Mouse (Mus musculus) embryonic fibroblast, embryonic 13.5 days (primary cell): ENCODE measurements around the gene Dido1. TPM values are rescaled to one million over a fixed set of nuclear protein-coding genes. Genes with fewer than 3 reads are reported as not detected.

Experiments used
- H3K27ac ChIP-seq: 2 replicates; pipeline ENCODE4 v1.5.1; 2012; ENCODE audit warnings: low read length, control low read depth, inconsistent platforms; ENCODE audit not compliant: insufficient read depth
- H3K4me1 ChIP-seq: 2 replicates; pipeline ENCODE4 v1.6.1; 2011; ENCODE audit warnings: low read length; ENCODE audit not compliant: control insufficient read depth, insufficient read depth
- H3K4me3 ChIP-seq: 2 replicates; pipeline ENCODE4 v1.5.1; 2011; ENCODE audit warnings: mild to moderate bottlenecking, control low read depth, low read length; ENCODE audit not compliant: insufficient read depth
- CTCF ChIP-seq: IDR thresholded peaks from 2 replicates; pipeline ENCODE4 v1.5.1; 2011; ENCODE audit warnings: mild to moderate bottlenecking, control low read depth, low read length, moderate library complexity, borderline replicate concordance; ENCODE audit not compliant: insufficient read depth
- POLR2A ChIP-seq: IDR thresholded peaks from 2 replicates; pipeline ENCODE4 v1.6.1; 2011; ENCODE audit warnings: low read depth, mild to moderate bottlenecking, control low read depth, low read length, moderate library complexity
- polyA plus RNA-seq: library from polyadenylated mRNA; stranded (reverse); fragments of >200 nt; gene quantifications from 2 replicates; pipeline ENCODE4 v1.2.4, GENCODE M21; 2011; ENCODE audit warnings: low read depth; ENCODE audit not compliant: missing spikeins, insufficient read length

The Dido1 gene
- polyA plus RNA-seq, 1 experiment = 31.3 TPM

- H3K4me3 ChIP-seq = no peak overlapping the region
- no peak for TF ChIP-seq POLR2A
- TF ChIP-seq CTCF = no peak
- H3K27ac ChIP-seq = no peak overlapping the region
- peaks cover 4% of the 10 kb centered on the region; the same call in 1 of the 2 replicates for H3K4me1 ChIP-seq
Observed at GRCm38 (mm10) chr2:180705066-180705465, 4.7 kb downstream of the Dido1 start.

DNA sequence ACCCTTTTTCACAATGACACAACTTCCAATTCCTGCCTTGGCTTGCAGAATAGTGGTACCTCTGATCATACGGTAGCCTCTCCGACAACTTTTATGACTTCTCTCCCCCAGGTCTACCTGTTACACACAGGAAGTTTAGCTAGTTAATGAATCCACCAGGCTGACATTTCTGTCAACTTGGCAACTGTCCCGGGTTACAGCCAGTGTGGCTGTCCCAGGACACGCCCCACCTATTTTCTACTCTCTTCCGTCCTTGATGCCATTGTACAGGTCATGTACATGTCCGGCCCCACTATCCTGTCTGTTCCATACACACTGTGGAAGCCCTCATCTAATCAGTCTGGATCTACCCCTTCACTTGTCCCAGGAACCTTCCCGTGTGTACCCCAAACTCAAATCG, 5.2 kb downstream of the Dido1 start:
- TF ChIP-seq CTCF (no peak), POLR2A (no peak)
- Histone ChIP-seq H3K27ac (no peak overlapping the region), H3K4me1 (peaks cover 4% of the 10 kb centered on the region; the same call in 1 of the 2 replicates), H3K4me3 (no peak overlapping the region)

GRCm38 (mm10) chr2:180703645-180704359, 6.0 kb downstream of the Dido1 start:
- TF ChIP-seq CTCF (no peak), POLR2A (no peak)

GRCm38 (mm10) chr2:180703175-180703574, 6.6 kb downstream of the Dido1 start:
- no peak for TF ChIP-seq CTCF
- no peak for TF ChIP-seq POLR2A
- H3K4me1 ChIP-seq = no peaks in the 10 kb centered on the region; the same call in 1 of the 2 replicates
- no peak overlapping the region for H3K4me3 ChIP-seq
- H3K27ac ChIP-seq = no peak overlapping the region

More at GRCm38 (mm10) chr2:180703645-180704359, 6.0 kb downstream of the Dido1 start:
- no peak overlapping the region for H3K4me3 ChIP-seq
- no peak overlapping the region for H3K27ac ChIP-seq
- H3K4me1 ChIP-seq = peaks cover 4% of the 10 kb centered on the region; the same call in 1 of the 2 replicates

- no peaks in the 10 kb centered on the region; the same call in 1 of the 2 replicates for H3K4me1 ChIP-seq
- TF ChIP-seq POLR2A (no peak), CTCF (no peak)
- H3K27ac ChIP-seq = peak overlapping the region; percentile 90
- peak overlapping the region; percentile 66 for H3K4me3 ChIP-seq
Observed at GRCm38 (mm10) chr2:180702701-180703149, 7.1 kb downstream of the Dido1 start.

- Histone ChIP-seq H3K4me1 (no peaks in the 10 kb centered on the region; the same call in 1 of the 2 replicates), H3K4me3 (peak overlapping the region; percentile 66), H3K27ac (peak overlapping the region; percentile 90)
- peak; percentile 57; the same call in 1 of the 2 replicates for TF ChIP-seq POLR2A
- TF ChIP-seq CTCF = no peak
Observed at GRCm38 (mm10) chr2:180701767-180702621, 7.8 kb downstream of the Dido1 start.

- no peak for TF ChIP-seq CTCF
- no peak for TF ChIP-seq POLR2A
- H3K27ac ChIP-seq = peak overlapping the region; percentile 90
- H3K4me3 ChIP-seq = peak overlapping the region; percentile 66
- H3K4me1 ChIP-seq = peaks cover 2% of the 10 kb centered on the region; the same call in 1 of the 2 replicates
Observed at GRCm38 (mm10) chr2:180701053-180701766, 8.6 kb downstream of the Dido1 start.

DNA sequence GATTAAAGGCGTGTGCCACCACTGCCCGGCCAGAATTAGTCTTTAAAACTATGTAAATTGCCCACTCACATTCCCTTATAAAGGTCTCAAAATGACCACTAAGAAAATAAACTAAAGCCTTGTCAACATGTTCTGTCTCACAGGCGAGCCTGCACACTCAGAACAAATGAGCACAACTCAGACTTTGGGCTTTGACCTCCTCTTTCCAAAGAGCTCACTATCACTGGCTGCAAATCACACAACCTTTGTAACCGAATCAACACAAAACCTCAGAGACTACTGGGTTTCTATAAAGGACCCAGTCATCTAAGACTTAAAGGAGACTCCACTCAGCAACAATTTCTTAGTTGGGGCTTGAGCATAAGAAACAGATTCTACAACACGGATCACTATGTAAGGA, 9.3 kb downstream of the Dido1 start:
- Histone ChIP-seq H3K4me1 (peaks cover 5% of the 10 kb centered on the region), H3K27ac (no peak overlapping the region), H3K4me3 (peak overlapping the region; percentile 66)
- TF ChIP-seq CTCF = no peak
- no peak for TF ChIP-seq POLR2A

DNA sequence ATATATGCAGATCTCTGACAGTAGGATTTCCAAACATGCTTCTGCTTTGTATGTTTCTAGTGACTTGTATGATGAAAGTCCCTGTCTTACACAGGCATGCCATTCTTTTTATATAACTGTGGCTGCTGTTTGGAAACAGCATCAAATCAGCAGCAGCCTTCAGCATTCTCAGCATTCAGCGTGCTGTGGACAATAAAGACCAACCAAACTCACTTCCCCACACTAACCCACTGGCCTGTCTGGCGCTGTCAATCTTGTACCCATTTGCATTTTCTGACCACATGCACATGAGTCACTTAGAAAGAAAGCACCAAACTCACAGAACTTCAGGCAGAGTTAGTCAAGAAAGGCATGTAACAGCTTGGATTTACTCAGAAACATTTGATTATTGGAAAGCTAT, 14.6 kb downstream of the Dido1 start:
- Histone ChIP-seq H3K4me3 (no peak overlapping the region), H3K27ac (no peak overlapping the region), H3K4me1 (peaks cover 5% of the 10 kb centered on the region)
- no peak for TF ChIP-seq POLR2A
- no peak for TF ChIP-seq CTCF

- TF ChIP-seq CTCF (no peak), POLR2A (no peak)
- H3K4me1 ChIP-seq = peaks cover 5% of the 10 kb centered on the region
- no peak overlapping the region for H3K4me3 ChIP-seq
- H3K27ac ChIP-seq = no peak overlapping the region; the same call in 1 of the 2 replicates
Observed at GRCm38 (mm10) chr2:180692630-180693029, 17.2 kb downstream of the Dido1 start.
